Mouse (Mus musculus) frontal cortex, postnatal 36 days (tissue): ENCODE data around the gene Nipa2.
"Not testable (repeated sequence)": the region's sequence is repeated elsewhere in the genome, so short reads cannot be mapped to it uniquely, and the experiment has no call there.

Source experiments
- DNase-seq, 2 experiments: peaks; one replicate each; pipeline ENCODE4 v3.0.0; 2022; ENCODE audit warnings: low spot score in 2 of 2

The Nipa2 gene

DNA sequence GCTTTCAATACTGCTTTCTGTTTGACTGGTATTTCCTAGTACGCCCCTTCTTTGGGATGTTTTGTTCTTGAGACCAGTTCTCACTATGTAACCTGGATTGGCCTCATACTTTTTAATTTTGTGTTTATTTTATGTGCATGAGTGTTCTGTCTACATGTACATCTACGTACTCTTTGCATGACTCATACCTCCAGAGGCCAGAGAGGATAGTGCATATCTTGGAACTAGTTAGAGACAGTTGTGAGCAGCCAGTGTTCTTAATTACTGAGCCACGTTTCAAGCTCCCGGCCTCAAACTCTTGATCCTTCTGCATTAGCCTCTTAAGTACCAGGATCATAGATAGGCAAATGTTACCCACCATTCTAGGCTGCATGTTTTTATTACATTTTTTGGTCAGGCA is 23.9 kb downstream of the Nipa2 start:
- DNase-seq, result no peak

DNA sequence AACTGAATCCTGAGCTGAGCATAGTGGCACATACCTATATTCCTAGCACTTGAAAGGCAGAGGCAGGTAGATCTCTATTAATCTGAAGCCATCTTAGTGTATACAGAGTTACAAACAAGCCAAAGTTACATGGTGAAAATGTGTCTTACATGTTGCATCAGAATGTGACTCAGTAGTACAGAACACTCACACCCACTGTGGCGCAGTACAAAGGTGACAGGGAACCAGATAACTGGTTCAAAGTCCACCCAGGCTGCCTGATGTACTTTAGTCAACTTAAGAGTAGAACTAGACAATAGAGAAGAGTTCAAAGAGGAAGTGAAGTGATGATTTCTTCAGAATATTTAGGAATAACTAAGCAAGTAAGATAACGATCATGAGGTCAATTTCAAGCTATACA is 27.3 kb downstream of the Nipa2 start:
- DNase-seq, result no peak

DNA sequence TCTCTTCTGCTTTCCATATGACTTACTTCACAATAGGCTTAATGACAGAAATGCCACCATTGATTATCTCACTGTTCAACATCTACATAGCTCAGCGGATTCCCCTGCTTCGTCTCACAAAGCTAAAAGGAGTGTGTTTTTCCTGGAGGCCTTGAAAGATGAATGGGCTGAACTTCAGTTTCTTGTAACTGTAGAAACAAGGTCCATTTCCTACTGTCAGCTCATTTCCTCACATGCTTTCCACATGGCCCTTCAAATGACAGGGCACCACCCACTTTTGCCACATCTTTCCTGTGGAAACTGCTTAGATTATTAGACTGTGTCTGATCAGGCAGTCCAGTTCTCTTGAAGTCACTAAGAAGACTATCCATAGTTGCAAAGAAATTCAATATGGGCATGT is 33.6 kb downstream of the Nipa2 start:
- no peak for DNase-seq

DNA sequence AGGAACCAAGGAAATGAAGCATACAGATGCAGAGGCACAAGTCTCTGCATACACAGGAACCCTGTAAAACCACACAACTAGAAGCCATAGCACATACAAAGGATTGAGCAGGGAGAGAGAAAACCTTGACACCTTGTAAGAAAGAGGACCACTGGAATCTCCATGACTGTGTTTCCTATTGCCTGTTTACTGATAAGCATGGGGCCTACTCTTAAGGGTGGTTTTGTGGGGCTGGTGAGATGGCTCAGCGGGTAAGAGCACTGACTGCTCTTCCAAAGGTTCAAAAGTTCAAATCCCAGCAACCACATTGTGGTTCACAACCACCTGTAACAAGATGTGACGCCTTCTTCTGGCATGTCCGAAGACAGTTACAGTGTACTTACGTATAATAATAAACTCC is 35.0 kb downstream of the Nipa2 start:
- DNase-seq, result no peak

DNA sequence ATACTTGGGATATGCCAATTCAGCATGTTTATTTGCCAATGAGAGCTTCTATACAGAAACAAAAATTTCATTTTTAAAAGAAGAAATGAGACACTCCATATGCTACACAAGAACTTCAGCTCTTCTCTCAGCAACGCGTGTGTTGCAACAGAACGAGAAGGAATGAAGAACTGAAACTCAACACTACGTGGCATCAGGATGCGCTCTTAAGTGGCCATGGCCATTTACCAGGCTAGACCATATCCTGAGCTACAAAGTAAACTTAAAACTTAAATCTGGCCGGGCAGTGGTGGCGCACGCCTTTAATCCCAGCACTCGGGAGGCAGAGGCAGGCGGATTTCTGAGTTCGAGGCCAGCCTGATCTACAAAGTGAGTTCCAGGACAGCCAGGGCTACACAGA is 43.9 kb downstream of the Nipa2 start:
- not testable (repeated sequence) for DNase-seq

DNA sequence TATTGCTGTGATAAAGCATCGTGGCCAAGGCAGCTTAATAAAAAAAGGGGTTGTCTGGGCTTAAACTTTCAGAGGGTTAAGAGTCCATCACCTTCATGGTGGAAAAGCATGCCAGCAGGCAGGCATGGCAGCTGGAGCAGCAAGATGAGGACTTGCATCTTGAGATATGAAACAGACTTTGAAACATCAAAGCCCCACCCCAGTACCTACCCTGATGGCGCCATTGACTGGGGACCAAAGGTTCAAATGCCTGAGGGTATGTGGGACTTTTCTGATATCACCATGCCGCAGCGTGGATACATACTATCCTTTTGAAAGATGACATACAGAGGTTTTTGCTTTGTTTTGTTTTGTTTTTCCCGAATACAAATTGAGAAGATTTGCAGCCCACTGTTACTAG is 50.2 kb downstream of the Nipa2 start:
- no peak for DNase-seq

DNA sequence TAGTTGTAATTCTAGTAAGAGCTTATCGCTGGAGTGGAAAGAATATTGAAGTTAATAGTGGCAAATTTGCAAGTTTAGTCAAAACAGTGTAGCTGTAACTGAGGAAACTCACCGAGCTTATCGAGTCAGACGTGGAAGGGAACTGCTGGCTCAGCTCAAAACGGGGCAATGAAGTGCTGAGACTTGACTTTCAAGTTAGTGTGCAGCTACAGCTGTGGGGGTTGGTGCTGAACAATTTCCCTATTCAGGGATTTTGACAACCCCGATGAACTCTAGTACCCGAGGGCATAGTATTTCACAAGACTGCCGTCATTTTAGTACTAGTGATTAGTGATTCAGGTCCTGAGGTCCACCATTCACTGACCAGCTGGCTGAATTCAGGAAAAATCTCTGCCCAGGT is 50.9 kb downstream of the Nipa2 start:
- DNase-seq, result no peak

DNA sequence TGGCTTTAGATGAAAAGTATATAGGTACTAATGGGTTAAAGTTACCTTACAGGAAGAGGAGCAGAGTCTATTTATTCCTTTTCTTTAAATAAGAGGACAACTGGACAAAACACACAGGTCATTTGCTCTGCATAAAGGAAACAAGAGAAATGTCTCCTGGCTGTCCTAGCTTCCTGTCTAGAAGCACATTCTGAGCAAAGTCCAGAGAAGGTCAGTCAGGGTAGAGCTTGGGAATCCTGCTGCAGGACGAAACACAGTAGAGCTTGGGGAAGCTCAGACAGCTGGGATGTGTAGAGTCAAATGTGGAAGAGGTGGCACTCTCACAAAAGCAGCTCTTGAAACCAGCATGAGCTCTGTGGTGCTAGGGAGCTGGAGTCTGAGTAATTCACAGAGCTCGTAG is 51.9 kb downstream of the Nipa2 start:
- DNase-seq, result no peak

DNA sequence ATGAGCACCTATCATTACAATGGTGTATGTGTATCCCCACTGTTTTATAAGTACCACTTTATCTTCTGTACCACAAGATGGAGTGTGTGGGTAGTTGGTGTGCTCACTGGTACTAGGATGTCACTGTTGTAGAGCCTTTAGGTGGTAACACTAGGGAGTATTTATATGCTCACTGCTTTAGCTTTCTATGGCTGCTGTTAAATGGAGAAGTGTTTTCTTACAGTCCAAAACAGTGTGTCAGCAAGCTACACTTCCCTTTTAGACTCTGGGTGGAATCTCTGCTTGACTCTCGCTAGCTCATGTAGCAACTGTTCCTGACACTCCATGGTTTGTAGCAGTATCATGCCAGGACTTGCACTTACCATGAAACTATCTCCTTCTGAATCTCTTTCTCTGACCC is 52.8 kb downstream of the Nipa2 start:
- DNase-seq, result no peak

DNA sequence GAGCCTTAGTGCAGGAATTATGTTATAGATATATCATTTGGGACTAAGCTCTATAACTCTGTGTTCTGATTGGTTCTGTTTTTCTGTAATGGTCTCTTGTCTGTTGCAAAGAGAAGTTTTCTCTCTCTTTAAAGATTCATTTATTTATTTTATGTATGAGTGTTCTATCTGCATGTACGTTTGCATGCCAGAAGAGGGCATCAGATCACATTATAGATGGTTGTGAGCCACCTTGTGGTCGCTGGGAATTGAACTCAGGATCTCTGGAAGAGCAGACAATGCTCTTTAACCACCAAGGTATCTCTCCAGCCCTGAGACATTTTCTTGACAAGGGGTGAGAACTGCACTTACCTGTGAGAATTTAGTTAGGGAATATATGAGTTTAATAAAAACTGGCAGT is 56.8 kb downstream of the Nipa2 start:
- DNase-seq, result no peak

DNA sequence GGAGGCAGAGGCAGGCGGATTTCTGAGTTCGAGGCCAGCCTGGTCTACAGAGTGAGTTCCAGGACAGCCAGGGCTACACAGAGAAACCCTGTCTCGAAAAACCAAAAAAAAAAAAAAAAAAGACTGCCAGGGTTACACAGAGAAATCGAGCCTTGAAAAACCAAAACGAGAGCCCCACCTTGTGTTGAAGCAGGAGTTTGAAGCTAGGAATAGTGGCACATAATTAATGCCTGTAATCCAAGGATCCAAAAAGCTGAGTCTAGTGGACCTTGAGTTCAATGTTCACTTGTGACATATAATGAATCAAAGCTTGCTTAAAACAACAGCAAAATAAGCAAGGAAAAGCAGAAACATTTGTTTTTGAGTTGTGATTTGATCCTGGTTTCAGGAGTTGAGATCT is 58.5 kb downstream of the Nipa2 start:
- DNase-seq, result no peak

DNA sequence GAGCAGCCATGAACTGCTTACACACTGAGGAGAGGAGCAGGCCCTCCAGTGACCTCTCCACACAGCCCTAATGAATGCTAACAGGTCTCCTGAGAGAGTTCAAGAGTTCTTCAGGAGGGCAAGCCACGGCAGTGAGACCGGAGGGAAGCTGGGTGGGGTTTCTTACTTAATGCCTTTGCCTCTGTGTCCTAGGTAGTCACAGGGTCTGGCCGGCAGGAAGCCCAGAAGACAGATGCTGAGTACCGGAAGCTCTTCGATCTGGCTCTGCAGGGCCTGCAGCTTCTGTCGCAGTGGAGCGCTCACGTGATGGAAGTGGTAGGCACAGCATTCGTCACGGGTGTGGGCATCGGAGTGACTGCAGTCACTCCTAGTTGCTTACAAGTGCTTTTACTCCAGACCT is 70.5 kb downstream of the Nipa2 start:
- DNase-seq, result no peak

DNA sequence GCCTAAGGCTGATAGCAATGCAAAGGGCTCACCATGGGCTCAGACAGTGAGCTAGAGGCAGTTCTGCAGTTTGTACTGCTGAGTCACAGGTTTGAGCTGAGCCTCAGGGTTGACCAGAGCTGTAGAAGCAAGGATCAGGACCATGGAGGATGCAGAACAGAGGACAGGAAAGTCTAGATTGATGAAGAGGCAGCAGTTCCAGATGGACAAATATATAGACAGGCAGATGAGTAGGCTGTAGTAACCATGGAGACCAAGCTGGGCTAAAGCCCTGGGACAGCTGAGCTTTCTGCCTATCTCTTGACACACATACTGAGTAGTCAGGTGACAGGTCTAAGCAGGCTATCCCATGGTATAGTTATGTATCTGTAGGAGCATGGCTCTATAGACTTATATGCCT is 71.5 kb downstream of the Nipa2 start:
- peak in 1 of 2 experiments; percentile 54 for DNase-seq

DNA sequence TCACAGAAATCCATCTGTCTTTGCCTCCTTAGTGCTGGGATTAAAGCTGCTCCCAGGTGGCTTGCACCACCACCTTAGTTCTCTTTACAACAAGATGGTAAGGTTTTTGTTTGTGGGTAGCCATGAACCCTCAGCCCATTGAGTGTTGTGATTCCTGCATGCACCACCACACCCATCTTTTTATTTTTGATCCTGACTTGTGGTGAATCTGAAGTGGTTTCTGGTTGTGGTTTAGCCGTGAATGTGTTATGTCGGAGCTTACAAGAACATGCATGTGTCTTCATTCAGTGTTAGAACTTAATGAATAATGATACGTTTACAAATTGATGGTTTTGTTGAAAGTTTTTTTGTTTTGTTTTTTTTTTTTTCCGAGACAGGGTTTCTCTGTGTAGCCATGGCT is 72.3 kb downstream of the Nipa2 start:
- DNase-seq, result no peak

DNA sequence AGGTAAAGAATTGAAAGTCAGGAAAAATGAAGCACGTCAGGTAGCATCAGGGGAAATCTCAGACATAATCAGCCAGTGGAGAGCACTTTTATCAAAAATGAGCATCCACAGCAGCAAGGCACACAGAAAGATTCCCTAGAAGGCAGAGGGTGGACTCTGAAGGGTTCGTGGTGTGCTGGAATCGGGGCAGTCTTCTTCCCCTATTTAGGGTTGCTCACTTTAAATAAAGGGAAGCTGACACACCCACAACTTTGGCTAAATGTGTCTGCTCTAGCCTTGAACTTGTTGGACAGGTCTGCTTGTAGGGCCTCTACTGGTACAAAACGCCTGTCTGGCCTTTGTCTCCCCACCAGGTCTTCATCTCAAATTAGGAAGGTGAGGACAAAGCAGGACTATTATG is 73.7 kb downstream of the Nipa2 start:
- no peak for DNase-seq
